Mouse (Mus musculus) brain, embryonic 14.5 days (tissue): ENCODE data around the gene Map3k14. TPM values are rescaled to one million over a fixed set of nuclear protein-coding genes. Genes with fewer than 3 reads are reported as not detected.
"Not testable (repeated sequence)": the region's sequence is repeated elsewhere in the genome, so short reads cannot be mapped to it uniquely, and the experiment has no call there.

Source experiments
- DNase-seq: peaks from one replicate; pipeline ENCODE4 v3.0.0-alpha.2; 2011; ENCODE audit warnings: low read depth
- CTCF ChIP-seq: fragments of 200-500 bp; IDR thresholded peaks from 2 replicates; pipeline ENCODE4 v1.5.1; 2012; ENCODE audit warnings: inconsistent platforms, mild to moderate bottlenecking, moderate library complexity, borderline replicate concordance; ENCODE audit not compliant: insufficient read depth, insufficient read length; ENCODE audit errors: extremely low read depth
- POLR2A ChIP-seq: fragments of 200-500 bp; IDR thresholded peaks from 2 replicates; pipeline ENCODE4 v1.6.1; 2012; ENCODE audit warnings: mild to moderate bottlenecking, inconsistent platforms, borderline replicate concordance; ENCODE audit not compliant: poor library complexity, insufficient read depth, insufficient read length, severe bottlenecking; ENCODE audit errors: extremely low read depth
- polyA plus RNA-seq: library from polyadenylated mRNA; depleted of rRNA; stranded (reverse); fragments of >200 nt; gene quantifications from 2 replicates; pipeline ENCODE4 v1.2.3, GENCODE M21; 2012

Gene Map3k14
- polyA plus RNA-seq, 1 experiment: 6.3 TPM

- TF ChIP-seq POLR2A (no peak), CTCF (no peak)
- DNase-seq: no peak
Measured at GRCm38 (mm10) chr11:103235702-103236101, 31.6 kb downstream of the Map3k14 start.

GRCm38 (mm10) chr11:103234447-103234846 is 32.8 kb downstream of the Map3k14 start:
- no peak for DNase-seq

GRCm38 (mm10) chr11:103232966-103233365 is 34.3 kb downstream of the Map3k14 start:
- TF ChIP-seq CTCF (peak; percentile 90), POLR2A (no peak)
- DNase-seq: peak; percentile 80

More at GRCm38 (mm10) chr11:103234447-103234846, 32.8 kb downstream of the Map3k14 start:
- TF ChIP-seq CTCF: no peak
- no peak for TF ChIP-seq POLR2A

- no peak for DNase-seq
- TF ChIP-seq CTCF (no peak), POLR2A (no peak)
Measured at GRCm38 (mm10) chr11:103231367-103231766, 35.9 kb downstream of the Map3k14 start.

- TF ChIP-seq CTCF (no peak), POLR2A (no peak)
- DNase-seq: no peak
Measured at GRCm38 (mm10) chr11:103230626-103231025, 36.6 kb downstream of the Map3k14 start.

- no peak for DNase-seq
- TF ChIP-seq CTCF: no peak
- TF ChIP-seq POLR2A: no peak
Measured at GRCm38 (mm10) chr11:103229608-103230007, 37.7 kb downstream of the Map3k14 start.

- TF ChIP-seq POLR2A: no peak
- no peak for TF ChIP-seq CTCF
- DNase-seq: no peak
Measured at GRCm38 (mm10) chr11:103223951-103224456, 43.3 kb downstream of the Map3k14 start.

- no peak for TF ChIP-seq CTCF
- no peak for TF ChIP-seq POLR2A
- no peak for DNase-seq
Measured at GRCm38 (mm10) chr11:103223444-103223843, 43.8 kb downstream of the Map3k14 start.

GRCm38 (mm10) chr11:103222718-103223117 is 44.6 kb downstream of the Map3k14 start:
- DNase-seq: not testable (repeated sequence)

GRCm38 (mm10) chr11:103221437-103221836 is 45.8 kb downstream of the Map3k14 start:
- DNase-seq: no peak
- TF ChIP-seq CTCF (no peak), POLR2A (no peak)

- TF ChIP-seq POLR2A (no peak), CTCF (no peak)
- DNase-seq: no peak
Measured at GRCm38 (mm10) chr11:103219995-103220394, 47.3 kb downstream of the Map3k14 start.

GRCm38 (mm10) chr11:103219259-103219658 is 48.0 kb downstream of the Map3k14 start:
- DNase-seq: no peak
- no peak for TF ChIP-seq POLR2A
- no peak for TF ChIP-seq CTCF

- TF ChIP-seq CTCF (no peak), POLR2A (no peak)
- DNase-seq: no peak
Measured at GRCm38 (mm10) chr11:103218517-103218901, 48.8 kb downstream of the Map3k14 start.

GRCm38 (mm10) chr11:103217790-103218516 is 49.3 kb downstream of the Map3k14 start, which contains the start of gene Spata32:
Gene Spata32 (minus strand): TSS chr11:103218432.
- TF ChIP-seq CTCF (no peak), POLR2A (no peak)
- peak; percentile 89 for DNase-seq
